Mouse (Mus musculus) embryonic facial prominence, embryonic 11.5 days (tissue): Measurements from ENCODE around the gene Sez6l. TPM values are rescaled to one million over a fixed set of nuclear protein-coding genes. Genes with fewer than 3 reads are reported as not detected.

Experiments used
- ATAC-seq: fragments of 200-750 bp; cut with Nextera tagmentation; replicated peaks from 2 replicates; pipeline ENCODE4 v1.8.0; 2017; ENCODE audit warnings: low read depth; ENCODE audit not compliant: insufficient number of reproducible peaks, low FRiP score, low TSS enrichment
- DNase-seq: peaks from one replicate; pipeline ENCODE4 v3.0.0-alpha.2; 2015; ENCODE audit warnings: low spot score
- H3K27ac ChIP-seq: fragments of 300-500 bp; sonication (generic); replicated peaks from 2 replicates; pipeline ENCODE4 v1.5.1; 2014; ENCODE audit warnings: mild to moderate bottlenecking, low read depth, low read length, control low read depth
- H3K27me3 ChIP-seq: fragments of 300-500 bp; sonication (generic); 2 replicates; pipeline ENCODE4 v1.6.1; 2014; ENCODE audit warnings: mild to moderate bottlenecking, low read length, moderate library complexity, mixed read lengths; ENCODE audit not compliant: control insufficient read depth, insufficient read depth
- H3K36me3 ChIP-seq: fragments of 300-500 bp; sonication (generic); replicated peaks from 2 replicates; pipeline ENCODE4 v1.6.1; 2014; ENCODE audit warnings: low read depth, mild to moderate bottlenecking, low read length, moderate library complexity, mixed read lengths; ENCODE audit not compliant: control insufficient read depth, insufficient read depth
- H3K4me1 ChIP-seq: fragments of 300-500 bp; sonication (generic); 2 replicates; pipeline ENCODE4 v1.6.1; 2014; ENCODE audit warnings: low read length, mixed read lengths; ENCODE audit not compliant: control insufficient read depth, insufficient read depth
- H3K4me2 ChIP-seq: fragments of 300-500 bp; sonication (generic); 2 replicates; pipeline ENCODE4 v1.6.1; 2014; ENCODE audit warnings: low read depth, mild to moderate bottlenecking, control low read depth, low read length, moderate library complexity
- H3K4me3 ChIP-seq: fragments of 300-500 bp; sonication (generic); 2 replicates; pipeline ENCODE4 v1.5.1; 2014; ENCODE audit warnings: low read depth, low read length, control low read depth
- H3K9ac ChIP-seq: fragments of 300-500 bp; sonication (generic); replicated peaks from 2 replicates; pipeline ENCODE4 v1.6.1; 2014; ENCODE audit warnings: mild to moderate bottlenecking, control low read depth, low read length
- H3K9me3 ChIP-seq: fragments of 300-500 bp; sonication (generic); replicated peaks from 2 replicates; pipeline ENCODE4 v1.6.1; 2016; ENCODE audit warnings: mild to moderate bottlenecking, low read length, inconsistent platforms, mixed read lengths; ENCODE audit not compliant: control insufficient read depth
- WGBS: fragments of 180-500 bp; shearing (Covaris S2); extraction: QIAGEN DNeasy Blood & Tissue Kit; methylation state at CpG from one replicate; pipeline ENCODE4 v1.1.7; 2014; 5-methylcytosine and 5-hydroxymethylcytosine counted together
- polyA plus RNA-seq: library from polyadenylated mRNA; unstranded; fragments of >200 nt; fragmentation: Nextera tagmentation; extraction: Ambion mirVana; gene quantifications from 2 replicates; pipeline ENCODE4 v1.2.1, GENCODE M21; 2014

Gene Sez6l
- polyA plus RNA-seq, 1 experiment from 2014 or later: 0.48 TPM

DNA sequence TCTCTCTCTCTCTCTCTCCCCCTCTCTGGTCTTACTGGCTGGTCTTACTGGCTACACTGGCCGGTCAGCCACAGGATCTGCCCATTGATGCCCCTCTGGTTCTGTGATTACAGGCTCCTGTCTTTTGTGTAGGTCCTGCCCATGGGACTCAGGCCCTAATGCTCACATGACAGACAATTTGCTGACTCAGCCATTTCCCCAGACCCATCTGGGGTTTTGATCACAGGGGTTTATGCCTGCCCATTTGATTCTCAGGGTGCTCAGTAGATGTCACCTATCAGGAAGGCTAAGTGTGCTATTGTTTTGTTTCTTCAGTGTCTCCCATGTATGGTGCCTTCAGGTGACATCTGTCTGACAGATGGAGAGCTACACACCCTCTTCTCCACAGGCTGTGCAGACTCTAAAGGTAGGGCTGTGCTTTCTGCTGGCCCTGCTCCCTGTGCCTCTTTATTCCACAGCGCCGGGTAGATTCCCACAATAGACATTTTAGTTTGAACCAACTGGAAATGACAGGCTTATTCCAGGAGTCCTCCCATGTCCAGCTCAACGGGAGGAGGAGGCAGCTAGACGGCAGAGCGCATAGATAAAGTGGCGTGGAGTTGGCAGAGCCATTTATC is 80.1 kb downstream of the Sez6l start:
- no peak overlapping the region for H3K4me2 ChIP-seq
- 87% methylated on average over 7 of the region's 7 CpGs for WGBS
- H3K36me3 ChIP-seq: no peaks in the 10 kb centered on the region
- no peak overlapping the region for H3K27ac ChIP-seq
- H3K4me3 ChIP-seq: no peak overlapping the region
- no peaks in the 10 kb centered on the region for H3K9me3 ChIP-seq
- ATAC-seq (no peak), DNase-seq (no peak)
- H3K9ac ChIP-seq: no peak overlapping the region
- H3K4me1 ChIP-seq: no peaks in the 10 kb centered on the region
- H3K27me3 ChIP-seq: no peaks in the 10 kb centered on the region

GRCm38 (mm10) chr5:112493492-112493891 is 83.5 kb downstream of the Sez6l start:
- no peaks in the 10 kb centered on the region for H3K9me3 ChIP-seq
- DNase-seq: peak; percentile 76
- no peak; the same call in 1 of the 2 replicates for ATAC-seq
- H3K27ac ChIP-seq: no peak overlapping the region
- no peaks in the 10 kb centered on the region for H3K4me1 ChIP-seq
- no peaks in the 10 kb centered on the region for H3K27me3 ChIP-seq
- H3K4me3 ChIP-seq: no peak overlapping the region
- WGBS: 27% methylated on average over 11 of the region's 11 CpGs
- H3K9ac ChIP-seq: no peak overlapping the region
- H3K36me3 ChIP-seq: no peaks in the 10 kb centered on the region
- no peak overlapping the region; the same call in 1 of the 2 replicates for H3K4me2 ChIP-seq

GRCm38 (mm10) chr5:112491489-112491888 is 85.5 kb downstream of the Sez6l start:
- Histone ChIP-seq H3K9me3 (no peaks in the 10 kb centered on the region), H3K27me3 (no peaks in the 10 kb centered on the region), H3K9ac (no peak overlapping the region), H3K36me3 (no peaks in the 10 kb centered on the region), H3K27ac (no peak overlapping the region), H3K4me1 (no peaks in the 10 kb centered on the region), H3K4me3 (no peak overlapping the region), H3K4me2 (no peak overlapping the region)
- peak; percentile 20 for DNase-seq
- WGBS: 54% methylated on average over 11 of the region's 11 CpGs
- ATAC-seq: no peak

GRCm38 (mm10) chr5:112488101-112488776 is 88.7 kb downstream of the Sez6l start:
- no peak for ATAC-seq
- Histone ChIP-seq H3K9ac (no peak overlapping the region), H3K4me2 (no peak overlapping the region), H3K27ac (no peak overlapping the region), H3K4me3 (no peak overlapping the region), H3K9me3 (no peaks in the 10 kb centered on the region), H3K27me3 (no peaks in the 10 kb centered on the region; the same call in 1 of the 2 replicates), H3K36me3 (no peaks in the 10 kb centered on the region), H3K4me1 (0 out of 2 replicates have a peak, but pooled peaks cover 2% of the 10 kb centered on the region)
- DNase-seq: no peak
- WGBS: 75% methylated on average over 8 of the region's 8 CpGs

DNA sequence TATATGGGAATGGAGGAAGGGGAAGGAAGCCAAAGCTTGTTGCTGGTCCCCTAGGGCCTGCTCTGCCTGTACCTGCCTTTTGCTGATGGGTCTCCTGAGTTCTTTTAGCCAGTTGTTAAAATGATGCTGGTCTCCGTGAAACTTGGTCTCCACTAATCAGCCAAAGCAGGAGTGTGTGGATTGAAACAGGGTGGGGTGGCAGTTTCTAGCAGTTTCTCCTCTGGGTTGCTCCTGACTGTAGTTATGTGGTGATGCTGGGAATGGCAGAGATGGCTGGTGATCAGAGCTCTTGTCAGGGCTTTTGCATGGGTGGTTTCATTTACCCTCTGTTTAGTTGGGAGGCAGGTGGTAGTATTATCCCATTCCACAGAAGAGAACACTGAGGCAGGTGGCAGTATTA is 89.5 kb downstream of the Sez6l start:
- DNase-seq (no peak), ATAC-seq (no peak)
- Histone ChIP-seq H3K4me2 (no peak overlapping the region), H3K9ac (no peak overlapping the region), H3K27me3 (no peaks in the 10 kb centered on the region; the same call in 1 of the 2 replicates), H3K4me3 (no peak overlapping the region), H3K4me1 (0 out of 2 replicates have a peak, but pooled peaks cover 2% of the 10 kb centered on the region), H3K36me3 (no peaks in the 10 kb centered on the region), H3K27ac (no peak overlapping the region), H3K9me3 (no peaks in the 10 kb centered on the region)
- WGBS: 74% methylated on average over 1 of the region's 1 CpGs

- 64% methylated on average over 5 of the region's 5 CpGs for WGBS
- H3K36me3 ChIP-seq: no peaks in the 10 kb centered on the region
- H3K9ac ChIP-seq: no peak overlapping the region
- H3K9me3 ChIP-seq: no peaks in the 10 kb centered on the region
- H3K27me3 ChIP-seq: no peaks in the 10 kb centered on the region; the same call in 1 of the 2 replicates
- H3K27ac ChIP-seq: no peak overlapping the region
- no peak overlapping the region for H3K4me2 ChIP-seq
- H3K4me1 ChIP-seq: 0 out of 2 replicates have a peak, but pooled peaks cover 2% of the 10 kb centered on the region
- ATAC-seq: no peak
- H3K4me3 ChIP-seq: no peak overlapping the region
- DNase-seq: no peak
Observed at GRCm38 (mm10) chr5:112486415-112486814, 90.6 kb downstream of the Sez6l start.

DNA sequence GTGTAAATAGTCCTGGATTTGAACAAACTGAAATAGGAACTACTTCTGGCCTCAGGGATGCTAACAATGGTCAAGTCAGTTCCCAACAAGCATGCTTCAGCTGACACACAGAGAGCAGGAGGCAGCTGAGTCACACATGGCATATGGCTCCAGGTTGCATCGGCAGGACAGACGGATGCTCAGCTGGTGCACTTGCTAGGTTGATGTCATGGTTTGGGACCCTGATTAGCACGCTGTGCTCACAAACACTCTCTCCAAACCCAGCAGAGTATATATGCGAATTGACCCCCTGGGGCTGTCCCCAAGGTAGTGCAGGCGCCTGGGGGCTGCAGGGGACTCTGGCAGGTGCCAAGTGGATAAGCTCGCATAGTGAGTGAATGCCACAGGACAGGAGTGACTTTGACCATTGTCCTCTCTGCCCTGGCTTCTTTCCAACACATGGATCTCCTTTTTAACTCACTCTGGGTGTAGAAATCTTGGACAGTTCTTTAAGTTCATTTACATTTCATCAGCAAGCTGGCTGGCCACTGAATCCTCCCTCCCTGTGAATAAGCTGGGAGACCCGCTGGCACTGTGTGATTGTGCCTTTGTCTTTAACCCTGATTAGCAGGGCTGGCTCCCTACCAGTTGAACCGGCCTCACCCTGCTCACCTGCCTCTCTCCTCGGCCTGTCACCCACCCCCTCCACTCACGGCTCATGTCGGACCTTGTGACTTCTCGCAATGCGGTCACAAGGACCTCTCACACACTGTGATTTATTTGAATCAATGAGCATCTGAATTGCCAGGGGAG is 91.9 kb downstream of the Sez6l start:
- Histone ChIP-seq H3K9me3 (no peaks in the 10 kb centered on the region), H3K27me3 (no peaks in the 10 kb centered on the region; the same call in 1 of the 2 replicates), H3K4me2 (no peak overlapping the region), H3K27ac (no peak overlapping the region), H3K36me3 (no peaks in the 10 kb centered on the region), H3K9ac (no peak overlapping the region), H3K4me3 (no peak overlapping the region), H3K4me1 (0 out of 2 replicates have a peak, but pooled peaks cover 2% of the 10 kb centered on the region)
- WGBS: 24% methylated on average over 13 of the region's 13 CpGs
- DNase-seq (no peak), ATAC-seq (no peak)
